Mouse (Mus musculus): ENCODE results near the gene Tdpoz5.
"Not testable (repeated sequence)": the region's sequence is repeated elsewhere in the genome, so short reads cannot be mapped to it uniquely, and the experiment has no call there.

- not testable (repeated sequence) for TF ChIP-seq CTCF (IDR thresholded peaks at IDR 0.05; ENCODE audit: control insufficient read depth, insufficient read depth, insufficient replicate concordance, low read depth, low read length); POLR2A (IDR thresholded peaks at IDR 0.05; ENCODE audit: control insufficient read depth, low read depth, low read length)
Measured at GRCm38 (mm10) chr3:93961214-93961613, at the start of gene Tdpoz5.

Data from testis, adult 2 months (tissue).